Mouse (Mus musculus) limb, embryonic 12.5 days (tissue): ENCODE measurements at regions not wholly inside any gene's neighbourhood (a gene's known extent, or its start where the extent isn't known, plus 50 kb on each side); places are given as distances from the start of the nearest gene placed in this dataset.
A peak's percentile ranks its signal among the peaks of the same experiment; 100 is the strongest.

Experiments
- ATAC-seq: fragments of 200-750 bp; cut with Nextera tagmentation; 2 replicates; pipeline ENCODE4 v1.8.0; 2017; ENCODE audit warnings: low read depth, moderate TSS enrichment; ENCODE audit not compliant: insufficient number of reproducible peaks, insufficient read depth, low FRiP score, low TSS enrichment
- H3K27ac ChIP-seq: fragments of 300-500 bp; sonication (generic); 2 replicates; pipeline ENCODE4 v1.5.1; 2016; ENCODE audit warnings: mild to moderate bottlenecking, moderate library complexity
- H3K27me3 ChIP-seq: fragments of 300-500 bp; sonication (generic); 2 replicates; pipeline ENCODE4 v1.6.1; 2016; ENCODE audit warnings: mild to moderate bottlenecking, moderate library complexity
- H3K36me3 ChIP-seq: fragments of 300-500 bp; sonication (generic); 2 replicates; pipeline ENCODE4 v1.6.1; 2016; ENCODE audit warnings: mild to moderate bottlenecking, moderate library complexity
- H3K4me1 ChIP-seq: fragments of 300-500 bp; sonication (generic); replicated peaks from 2 replicates; pipeline ENCODE4 v1.6.1; 2016
- H3K4me2 ChIP-seq: fragments of 300-500 bp; sonication (generic); 2 replicates; pipeline ENCODE4 v1.6.1; 2016; ENCODE audit warnings: mild to moderate bottlenecking, moderate library complexity
- H3K4me3 ChIP-seq: fragments of 300-500 bp; sonication (generic); replicated peaks from 2 replicates; pipeline ENCODE4 v1.5.1; 2016; ENCODE audit warnings: mild to moderate bottlenecking
- H3K9ac ChIP-seq: fragments of 300-500 bp; sonication (generic); replicated peaks from 2 replicates; pipeline ENCODE4 v1.6.1; 2016; ENCODE audit warnings: mild to moderate bottlenecking, moderate library complexity
- H3K9me3 ChIP-seq: fragments of 300-500 bp; sonication (generic); 2 replicates; pipeline ENCODE4 v1.6.1; 2016; ENCODE audit warnings: mild to moderate bottlenecking, moderate library complexity
- WGBS: fragments of 180-500 bp; shearing (Covaris S2); methylation state at CpG from one replicate; pipeline ENCODE4 v1.1.7; 2016; 5-methylcytosine and 5-hydroxymethylcytosine counted together

- Histone ChIP-seq H3K9me3 (no peaks in the 10 kb centered on the region), H3K4me2 (peak overlapping the region; percentile 42), H3K27me3 (peaks cover 20% of the 10 kb centered on the region), H3K9ac (no peak overlapping the region), H3K36me3 (no peaks in the 10 kb centered on the region), H3K4me1 (peaks cover 41% of the 10 kb centered on the region), H3K27ac (no peak overlapping the region), H3K4me3 (no peak overlapping the region)
- ATAC-seq = no peak
- WGBS = 21% methylated on average over 15 of the region's 15 CpGs
Measured at GRCm38 (mm10) chr3:147098065-147098580, 246.0 kb downstream of the Ttll7 start.

GRCm38 (mm10) chr3:147098611-147099010, 246.4 kb downstream of the Ttll7 start:
- Histone ChIP-seq H3K9ac (no peak overlapping the region), H3K4me3 (no peak overlapping the region), H3K4me2 (peak overlapping the region; percentile 42), H3K27me3 (peaks cover 20% of the 10 kb centered on the region), H3K27ac (no peak overlapping the region), H3K9me3 (no peaks in the 10 kb centered on the region), H3K36me3 (no peaks in the 10 kb centered on the region), H3K4me1 (peaks cover 38% of the 10 kb centered on the region)
- 35% methylated on average over 6 of the region's 6 CpGs for WGBS
- ATAC-seq = no peak

- Histone ChIP-seq H3K36me3 (no peaks in the 10 kb centered on the region), H3K4me2 (peak overlapping the region; percentile 24; the same call in 1 of the 2 replicates), H3K9me3 (no peaks in the 10 kb centered on the region), H3K4me3 (no peak overlapping the region), H3K9ac (no peak overlapping the region), H3K27ac (no peak overlapping the region), H3K27me3 (peaks cover 20% of the 10 kb centered on the region), H3K4me1 (peaks cover 38% of the 10 kb centered on the region)
- WGBS = 29% methylated on average over 12 of the region's 12 CpGs
- ATAC-seq = no peak; the same call in 1 of the 2 replicates
Measured at GRCm38 (mm10) chr3:147099143-147099713, 247.1 kb downstream of the Ttll7 start.

- Histone ChIP-seq H3K4me3 (no peak overlapping the region), H3K4me1 (peaks cover 35% of the 10 kb centered on the region), H3K27ac (peak overlapping the region; percentile 50; the same call in 1 of the 2 replicates), H3K9ac (no peak overlapping the region), H3K9me3 (no peaks in the 10 kb centered on the region), H3K4me2 (no peak overlapping the region), H3K27me3 (peaks cover 18% of the 10 kb centered on the region), H3K36me3 (no peaks in the 10 kb centered on the region)
- no peak; the same call in 1 of the 2 replicates for ATAC-seq
- 32% methylated on average over 7 of the region's 7 CpGs for WGBS
Measured at GRCm38 (mm10) chr3:147101053-147101764, 249.0 kb downstream of the Ttll7 start.

GRCm38 (mm10) chr3:147101765-147102113, 249.6 kb downstream of the Ttll7 start:
- peaks cover 33% of the 10 kb centered on the region for H3K4me1 ChIP-seq
- no peak for ATAC-seq
- WGBS = 69% methylated on average over 3 of the region's 3 CpGs

GRCm38 (mm10) chr3:147103428-147103827, 251.3 kb downstream of the Ttll7 start:
- H3K27ac ChIP-seq = no peak overlapping the region
- 68% methylated on average over 7 of the region's 7 CpGs for WGBS
- no peak for ATAC-seq
- no peaks in the 10 kb centered on the region for H3K9me3 ChIP-seq
- H3K36me3 ChIP-seq = no peaks in the 10 kb centered on the region
- H3K9ac ChIP-seq = no peak overlapping the region
- H3K4me1 ChIP-seq = peaks cover 28% of the 10 kb centered on the region
- no peak overlapping the region for H3K4me2 ChIP-seq
- no peak overlapping the region for H3K4me3 ChIP-seq
- H3K27me3 ChIP-seq = peaks cover 18% of the 10 kb centered on the region

More at GRCm38 (mm10) chr3:147101765-147102113, 249.6 kb downstream of the Ttll7 start:
- Histone ChIP-seq H3K4me2 (no peak overlapping the region), H3K27ac (no peak overlapping the region), H3K36me3 (no peaks in the 10 kb centered on the region), H3K9ac (no peak overlapping the region), H3K9me3 (no peaks in the 10 kb centered on the region), H3K4me3 (no peak overlapping the region), H3K27me3 (peaks cover 18% of the 10 kb centered on the region)

- H3K4me1 ChIP-seq = peaks cover 17% of the 10 kb centered on the region
- H3K4me3 ChIP-seq = no peak overlapping the region
- H3K9ac ChIP-seq = no peak overlapping the region
- peaks cover 4% of the 10 kb centered on the region; the same call in 1 of the 2 replicates for H3K27me3 ChIP-seq
- WGBS = 21% methylated on average over 4 of the region's 4 CpGs
- no peak for ATAC-seq
- H3K27ac ChIP-seq = no peak overlapping the region
- H3K36me3 ChIP-seq = no peaks in the 10 kb centered on the region
- no peaks in the 10 kb centered on the region for H3K9me3 ChIP-seq
- H3K4me2 ChIP-seq = no peak overlapping the region
Measured at GRCm38 (mm10) chr3:147117609-147118008, 265.4 kb downstream of the Ttll7 start.

- no peak overlapping the region for H3K4me2 ChIP-seq
- peaks cover 17% of the 10 kb centered on the region for H3K4me1 ChIP-seq
- peaks cover 4% of the 10 kb centered on the region; the same call in 1 of the 2 replicates for H3K27me3 ChIP-seq
- no peak overlapping the region for H3K9ac ChIP-seq
- 28% methylated on average over 5 of the region's 5 CpGs for whole genome bisulfite sequencing
- H3K36me3 ChIP-seq = no peaks in the 10 kb centered on the region
- H3K9me3 ChIP-seq = no peaks in the 10 kb centered on the region
- H3K27ac ChIP-seq = peak overlapping the region; percentile 64
- peak; percentile 68 for ATAC-seq
- no peak overlapping the region for H3K4me3 ChIP-seq
Measured at GRCm38 (mm10) chr3:147118092-147118491, 265.9 kb downstream of the Ttll7 start.

GRCm38 (mm10) chr3:147118622-147119021, 266.5 kb downstream of the Ttll7 start:
- Histone ChIP-seq H3K9ac (no peak overlapping the region), H3K4me1 (peaks cover 17% of the 10 kb centered on the region), H3K27me3 (peaks cover 4% of the 10 kb centered on the region; the same call in 1 of the 2 replicates), H3K9me3 (no peaks in the 10 kb centered on the region), H3K27ac (peak overlapping the region; percentile 64), H3K36me3 (no peaks in the 10 kb centered on the region), H3K4me2 (no peak overlapping the region), H3K4me3 (no peak overlapping the region)
- WGBS = 91% methylated on average over 6 of the region's 6 CpGs
- no peak for ATAC-seq

GRCm38 (mm10) chr3:147121826-147122225, 269.7 kb downstream of the Ttll7 start:
- Histone ChIP-seq H3K27me3 (no peaks in the 10 kb centered on the region), H3K9ac (no peak overlapping the region), H3K4me2 (no peak overlapping the region), H3K36me3 (no peaks in the 10 kb centered on the region), H3K9me3 (no peaks in the 10 kb centered on the region), H3K27ac (no peak overlapping the region), H3K4me3 (no peak overlapping the region), H3K4me1 (peaks cover 17% of the 10 kb centered on the region)
- ATAC-seq = no peak
- WGBS = 76% methylated on average over 6 of the region's 6 CpGs

GRCm38 (mm10) chr3:147127740-147128139, 275.6 kb downstream of the Ttll7 start:
- Histone ChIP-seq H3K9me3 (no peaks in the 10 kb centered on the region), H3K4me3 (no peak overlapping the region), H3K27ac (no peak overlapping the region), H3K27me3 (no peaks in the 10 kb centered on the region), H3K36me3 (no peaks in the 10 kb centered on the region), H3K4me1 (no peaks in the 10 kb centered on the region), H3K4me2 (no peak overlapping the region), H3K9ac (no peak overlapping the region)
- ATAC-seq = no peak
- 67% methylated on average over 6 of the region's 6 CpGs for WGBS
